Mouse (Mus musculus) liver, embryonic 14.5 days (tissue): ENCODE measurements at regions not wholly inside any gene's neighbourhood (a gene's known extent, or its start where the extent isn't known, plus 50 kb on each side); places are given as distances from the start of the nearest gene placed in this dataset.

ENCODE experiments used
- CTCF ChIP-seq: IDR thresholded peaks from 2 replicates; pipeline ENCODE4 v1.5.1; 2016; ENCODE audit warnings: antibody characterized with exemption, low read depth, control low read depth
- EP300 ChIP-seq: IDR thresholded peaks from 2 replicates; pipeline ENCODE4 v1.6.1; 2016; ENCODE audit warnings: antibody characterized with exemption, low read depth

DNA sequence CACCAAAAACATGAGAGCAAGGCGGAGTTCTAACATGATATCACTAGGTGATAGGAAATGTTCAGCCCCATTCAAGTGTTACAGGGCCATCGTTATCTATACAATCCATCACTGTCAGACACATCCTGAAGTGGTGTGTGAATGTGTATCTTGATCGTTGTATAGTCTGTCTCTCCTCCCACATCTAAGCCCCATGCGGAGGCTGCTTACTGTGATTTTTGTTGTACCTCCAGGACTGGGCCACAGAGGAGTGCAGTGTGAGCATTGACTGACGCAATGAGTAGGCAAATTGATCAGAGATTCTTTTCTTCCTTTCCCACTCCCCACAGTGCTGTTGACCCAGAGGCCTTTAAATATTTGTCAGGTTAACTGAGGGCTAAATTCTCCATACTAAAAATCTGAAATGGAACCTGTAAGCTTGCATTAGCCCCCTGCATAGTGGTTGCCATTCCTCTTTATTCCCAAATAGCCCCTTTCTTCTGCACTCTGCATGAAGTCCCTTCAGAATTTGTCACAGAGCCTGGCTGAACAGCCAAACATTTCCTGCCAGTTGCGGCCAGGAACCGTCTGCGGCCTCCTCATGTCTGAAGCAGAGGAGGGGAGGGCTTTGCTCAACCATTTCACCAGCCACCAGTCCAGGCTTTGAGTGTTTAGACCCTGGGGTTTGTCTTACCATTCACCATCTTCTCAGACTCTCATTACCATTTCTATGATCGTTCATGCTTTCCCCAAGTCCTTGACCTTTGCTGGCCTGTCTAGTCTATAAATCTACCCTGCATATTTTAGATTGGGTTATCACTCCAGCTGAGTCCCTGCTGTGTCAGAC is 119.3 kb downstream of the Ttc8 start:
- TF ChIP-seq CTCF: no peak
- TF ChIP-seq EP300: no peak
